Mouse (Mus musculus) heart, embryonic 12.5 days (tissue): ENCODE measurements around the gene Kif3b. TPM values are rescaled to one million over a fixed set of nuclear protein-coding genes. Genes with fewer than 3 reads are reported as not detected.

Experiments used
- ATAC-seq: fragments of 200-750 bp; cut with Nextera tagmentation; 2 replicates; pipeline ENCODE4 v1.8.0; 2017; ENCODE audit warnings: moderate TSS enrichment, moderate library complexity; ENCODE audit not compliant: insufficient number of reproducible peaks, low FRiP score
- H3K27ac ChIP-seq: fragments of 300-500 bp; sonication (generic); 2 replicates; pipeline ENCODE4 v1.5.1; 2016; ENCODE audit warnings: mild to moderate bottlenecking, moderate library complexity; ENCODE audit not compliant: poor library complexity, severe bottlenecking
- H3K27me3 ChIP-seq: fragments of 300-500 bp; sonication (generic); replicated peaks from 2 replicates; pipeline ENCODE4 v1.6.1; 2016; ENCODE audit warnings: mild to moderate bottlenecking, moderate library complexity
- H3K36me3 ChIP-seq: fragments of 300-500 bp; sonication (generic); 2 replicates; pipeline ENCODE4 v1.6.1; 2016; ENCODE audit warnings: mild to moderate bottlenecking, moderate library complexity
- H3K4me1 ChIP-seq: fragments of 300-500 bp; sonication (generic); replicated peaks from 2 replicates; pipeline ENCODE4 v1.6.1; 2016; ENCODE audit warnings: mild to moderate bottlenecking
- H3K4me2 ChIP-seq: fragments of 300-500 bp; sonication (generic); 2 replicates; pipeline ENCODE4 v1.6.1; 2016; ENCODE audit warnings: mild to moderate bottlenecking, moderate library complexity
- H3K4me3 ChIP-seq: fragments of 300-500 bp; sonication (generic); 2 replicates; pipeline ENCODE4 v1.5.1; 2016; ENCODE audit warnings: mild to moderate bottlenecking
- H3K9ac ChIP-seq: fragments of 300-500 bp; sonication (generic); 2 replicates; pipeline ENCODE4 v1.6.1; 2016; ENCODE audit warnings: mild to moderate bottlenecking, moderate library complexity
- H3K9me3 ChIP-seq: fragments of 300-500 bp; sonication (generic); replicated peaks from 2 replicates; pipeline ENCODE4 v1.6.1; 2016; ENCODE audit warnings: mild to moderate bottlenecking, moderate library complexity
- WGBS: fragments of 180-500 bp; shearing (Covaris S2); methylation state at CpG from one replicate; pipeline ENCODE4 v1.1.7; 2016; 5-methylcytosine and 5-hydroxymethylcytosine counted together
- polyA plus RNA-seq: library from polyadenylated mRNA; unstranded; fragments of >200 nt; fragmentation: Nextera tagmentation; extraction: Ambion mirVana; gene quantifications from 2 replicates; pipeline ENCODE4 v1.2.1, GENCODE M21; 2016

Gene Kif3b
- polyA plus RNA-seq, 1 experiment from 2014 or later: 5.5 TPM

- Histone ChIP-seq H3K4me1 (no peaks in the 10 kb centered on the region; the same call in 1 of the 2 replicates), H3K9me3 (no peaks in the 10 kb centered on the region), H3K27me3 (no peaks in the 10 kb centered on the region), H3K36me3 (0 out of 2 replicates have a peak, but pooled peaks cover 3% of the 10 kb centered on the region), H3K9ac (no peak overlapping the region), H3K4me3 (no peak overlapping the region), H3K27ac (no peak overlapping the region), H3K4me2 (no peak overlapping the region)
- 85% methylated on average over 4 of the region's 4 CpGs for WGBS
- no peak for ATAC-seq
These were observed 6.6 kb downstream of the Kif3b start for GRCm38 (mm10) chr2:153297771-153298170.

- WGBS: 64% methylated on average over 4 of the region's 4 CpGs
- no peaks in the 10 kb centered on the region for H3K4me1 ChIP-seq
- ATAC-seq: no peak
These were observed 7.2 kb downstream of the Kif3b start for GRCm38 (mm10) chr2:153298460-153298859.

DNA sequence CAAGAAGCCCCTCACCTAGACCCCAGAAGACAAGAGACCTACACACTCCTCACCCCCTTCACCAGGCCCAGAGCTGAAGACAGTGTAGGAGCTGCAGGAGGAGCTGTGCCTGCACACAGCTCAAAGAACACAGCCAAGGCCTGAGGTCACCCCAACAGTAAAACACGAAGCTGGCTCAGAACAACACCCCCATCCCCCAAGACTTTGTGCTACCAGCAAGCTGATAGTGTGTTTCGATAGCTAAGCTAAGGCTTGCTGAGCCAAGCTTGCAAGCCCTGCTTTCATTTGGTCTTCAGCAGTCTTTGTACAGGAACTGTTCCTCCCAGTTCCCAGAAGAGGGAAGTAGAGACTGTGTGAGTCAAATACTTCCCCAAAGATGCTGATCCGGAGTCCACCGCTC, 7.7 kb downstream of the Kif3b start:
- Histone ChIP-seq H3K9ac (no peak overlapping the region), H3K36me3 (0 out of 2 replicates have a peak, but pooled peaks cover 6% of the 10 kb centered on the region), H3K27me3 (no peaks in the 10 kb centered on the region), H3K4me3 (no peak overlapping the region), H3K27ac (no peak overlapping the region), H3K9me3 (no peaks in the 10 kb centered on the region), H3K4me1 (no peaks in the 10 kb centered on the region), H3K4me2 (no peak overlapping the region)
- no peak for ATAC-seq
- 57% methylated on average over 4 of the region's 4 CpGs for WGBS

More at GRCm38 (mm10) chr2:153298460-153298859, 7.2 kb downstream of the Kif3b start:
- no peak overlapping the region for H3K9ac ChIP-seq
- 0 out of 2 replicates have a peak, but pooled peaks cover 6% of the 10 kb centered on the region for H3K36me3 ChIP-seq
- no peaks in the 10 kb centered on the region for H3K9me3 ChIP-seq
- H3K27me3 ChIP-seq: no peaks in the 10 kb centered on the region
- no peak overlapping the region for H3K4me2 ChIP-seq
- H3K27ac ChIP-seq: no peak overlapping the region
- no peak overlapping the region for H3K4me3 ChIP-seq

DNA sequence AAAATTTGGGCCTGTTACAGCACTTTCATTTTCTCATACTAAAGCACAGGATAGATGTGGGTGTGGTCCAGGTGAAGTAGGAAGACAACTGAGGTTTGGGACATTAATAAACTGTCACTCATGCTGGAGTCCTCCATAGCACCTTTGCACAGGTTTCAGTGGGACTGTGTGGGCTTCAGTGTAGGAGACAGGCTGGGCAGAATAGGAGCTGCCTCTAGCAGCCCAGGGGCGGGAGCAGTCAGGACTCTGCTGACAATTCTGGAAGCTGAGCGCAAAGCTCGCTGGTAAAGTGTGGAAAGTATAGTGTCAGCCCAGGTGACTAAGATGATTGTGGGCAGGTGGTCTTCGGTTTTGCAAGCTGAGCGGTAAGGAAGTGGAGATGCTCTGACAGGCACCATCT, 9.9 kb downstream of the Kif3b start:
- 92% methylated on average over 5 of the region's 5 CpGs for WGBS
- Histone ChIP-seq H3K4me1 (peaks cover 11% of the 10 kb centered on the region), H3K9ac (no peak overlapping the region), H3K27me3 (no peaks in the 10 kb centered on the region), H3K4me3 (no peak overlapping the region), H3K4me2 (no peak overlapping the region), H3K9me3 (no peaks in the 10 kb centered on the region), H3K27ac (no peak overlapping the region), H3K36me3 (0 out of 2 replicates have a peak, but pooled peaks cover 3% of the 10 kb centered on the region)
- no peak for ATAC-seq

DNA sequence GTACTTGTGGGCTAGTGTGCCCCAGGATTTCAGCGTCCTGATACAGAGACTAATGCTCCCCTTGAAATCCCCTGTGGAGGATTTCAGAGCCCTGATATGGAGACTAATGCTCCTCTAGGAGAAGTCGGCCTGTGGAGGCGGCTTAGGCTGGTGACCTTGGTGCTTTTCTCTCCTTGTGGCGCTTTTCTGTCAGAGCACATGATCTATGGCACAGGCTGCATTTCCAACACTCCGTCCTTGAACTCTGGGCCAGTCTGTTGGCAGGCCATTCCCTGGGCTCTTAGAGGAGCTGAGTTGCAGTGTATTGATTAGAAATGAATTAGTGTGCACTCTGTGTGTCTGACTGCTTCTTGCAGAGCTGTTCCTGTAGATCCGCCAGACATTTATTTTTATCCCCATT, 14.0 kb downstream of the Kif3b start:
- Histone ChIP-seq H3K4me1 (peaks cover 18% of the 10 kb centered on the region), H3K36me3 (0 out of 2 replicates have a peak, but pooled peaks cover 3% of the 10 kb centered on the region), H3K9ac (peak overlapping the region; percentile 51), H3K9me3 (no peaks in the 10 kb centered on the region), H3K4me3 (no peak overlapping the region), H3K27me3 (no peaks in the 10 kb centered on the region), H3K4me2 (no peak overlapping the region), H3K27ac (peak overlapping the region; percentile 82)
- WGBS: 52% methylated on average over 6 of the region's 6 CpGs
- no peak for ATAC-seq

GRCm38 (mm10) chr2:153308586-153308985, 17.4 kb downstream of the Kif3b start:
- no peak overlapping the region for H3K4me2 ChIP-seq
- H3K27me3 ChIP-seq: no peaks in the 10 kb centered on the region
- ATAC-seq: no peak
- WGBS: 81% methylated on average over 7 of the region's 7 CpGs
- H3K9ac ChIP-seq: no peak overlapping the region
- no peaks in the 10 kb centered on the region for H3K36me3 ChIP-seq
- H3K4me3 ChIP-seq: no peak overlapping the region
- H3K9me3 ChIP-seq: no peaks in the 10 kb centered on the region
- H3K4me1 ChIP-seq: peaks cover 19% of the 10 kb centered on the region
- H3K27ac ChIP-seq: no peak overlapping the region

GRCm38 (mm10) chr2:153309106-153309505, 17.9 kb downstream of the Kif3b start:
- H3K27ac ChIP-seq: no peak overlapping the region
- 75% methylated on average over 8 of the region's 8 CpGs for WGBS
- H3K27me3 ChIP-seq: no peaks in the 10 kb centered on the region
- H3K4me1 ChIP-seq: peaks cover 19% of the 10 kb centered on the region
- no peak overlapping the region for H3K4me2 ChIP-seq
- no peaks in the 10 kb centered on the region for H3K36me3 ChIP-seq
- no peaks in the 10 kb centered on the region for H3K9me3 ChIP-seq
- ATAC-seq: no peak
- H3K9ac ChIP-seq: no peak overlapping the region
- no peak overlapping the region for H3K4me3 ChIP-seq

DNA sequence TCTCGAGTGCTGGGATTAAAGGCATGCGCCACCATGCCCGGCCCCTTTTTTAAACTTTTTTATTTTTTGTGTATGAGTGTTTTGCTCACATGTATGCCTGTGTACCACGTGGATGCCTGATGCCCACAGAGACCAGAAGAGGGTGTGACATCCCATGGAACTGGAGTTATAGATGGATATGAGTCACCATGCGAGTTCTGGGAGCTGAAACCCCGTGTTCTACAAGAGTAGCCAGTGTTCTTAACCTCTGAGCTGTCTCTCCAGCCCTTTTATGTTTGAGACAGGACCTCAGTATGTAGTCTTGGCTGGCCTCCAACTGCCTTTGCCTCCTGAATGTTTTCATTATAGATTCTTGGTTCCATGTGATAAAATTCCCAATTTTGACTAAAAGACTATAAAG, 19.0 kb downstream of the Kif3b start:
- no peak for ATAC-seq
- Histone ChIP-seq H3K27me3 (no peaks in the 10 kb centered on the region), H3K4me2 (no peak overlapping the region), H3K9me3 (no peaks in the 10 kb centered on the region), H3K9ac (no peak overlapping the region), H3K36me3 (no peaks in the 10 kb centered on the region), H3K4me1 (peaks cover 15% of the 10 kb centered on the region), H3K4me3 (no peak overlapping the region), H3K27ac (no peak overlapping the region)
- WGBS: 70% methylated on average over 6 of the region's 6 CpGs

DNA sequence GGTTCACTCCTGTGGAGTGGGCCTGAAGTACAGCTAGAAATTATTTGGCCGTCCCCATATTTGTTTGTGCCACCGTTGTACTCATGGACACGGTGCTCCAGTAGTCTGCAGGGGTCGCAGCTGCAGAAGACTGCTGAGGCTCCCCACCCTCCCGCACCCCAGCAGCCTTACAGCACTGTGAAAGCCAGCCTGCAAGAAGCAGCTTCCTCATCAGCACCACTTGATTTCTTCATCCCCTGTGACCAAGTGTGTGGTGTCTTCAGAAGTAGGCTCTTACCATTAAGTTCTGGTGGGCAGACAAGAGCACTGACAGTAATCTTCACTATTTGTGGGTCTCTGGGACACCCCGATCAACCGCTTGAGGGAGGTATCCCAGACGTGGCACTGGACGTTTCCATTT, 21.7 kb downstream of the Kif3b start:
- WGBS: 83% methylated on average over 9 of the region's 9 CpGs
- Histone ChIP-seq H3K9ac (no peak overlapping the region), H3K4me1 (peaks cover 6% of the 10 kb centered on the region), H3K27ac (no peak overlapping the region), H3K9me3 (no peaks in the 10 kb centered on the region), H3K27me3 (no peaks in the 10 kb centered on the region), H3K4me2 (no peak overlapping the region), H3K4me3 (no peak overlapping the region), H3K36me3 (peaks cover 19% of the 10 kb centered on the region)
- no peak for ATAC-seq

- Histone ChIP-seq H3K27me3 (no peaks in the 10 kb centered on the region), H3K27ac (no peak overlapping the region), H3K9me3 (no peaks in the 10 kb centered on the region), H3K4me3 (no peak overlapping the region), H3K4me1 (no peaks in the 10 kb centered on the region), H3K4me2 (no peak overlapping the region), H3K36me3 (peaks cover 58% of the 10 kb centered on the region), H3K9ac (no peak overlapping the region)
- no peak for ATAC-seq
- 79% methylated on average over 4 of the region's 4 CpGs for WGBS
These were observed 27.2 kb downstream of the Kif3b start for GRCm38 (mm10) chr2:153318408-153318807.

DNA sequence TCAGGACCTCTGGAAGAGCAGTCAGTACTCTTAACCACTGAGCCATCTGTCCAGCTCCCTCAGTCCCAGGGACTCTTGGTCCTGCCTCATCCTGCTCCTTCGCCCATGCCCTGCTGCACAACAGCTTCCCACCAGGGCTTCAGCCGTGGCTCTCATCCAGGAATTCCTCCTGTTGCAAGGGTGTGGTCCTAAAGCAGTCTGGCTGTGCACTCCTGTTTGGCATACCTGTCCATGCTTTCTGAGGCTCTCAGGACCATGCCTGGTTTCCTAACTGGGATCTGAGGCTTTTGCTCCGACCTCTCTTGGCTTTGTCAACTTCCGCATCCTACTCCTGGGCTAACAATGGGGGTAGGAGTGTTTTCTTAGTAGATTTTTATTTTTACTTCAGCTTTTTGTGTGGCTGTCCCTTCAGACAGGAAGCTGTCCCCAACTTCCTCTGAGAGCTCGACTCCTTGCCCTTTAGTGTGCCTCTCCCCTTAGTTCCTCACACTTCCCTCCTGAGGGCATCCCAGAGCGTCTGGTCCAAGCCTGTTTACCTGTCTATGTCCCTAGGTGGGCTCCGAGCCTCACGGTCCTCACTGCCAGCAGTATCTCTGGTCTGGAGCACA, 27.9 kb downstream of the Kif3b start:
- H3K27ac ChIP-seq: no peak overlapping the region
- no peaks in the 10 kb centered on the region for H3K4me1 ChIP-seq
- peaks cover 65% of the 10 kb centered on the region for H3K36me3 ChIP-seq
- ATAC-seq: no peak
- no peak overlapping the region for H3K4me3 ChIP-seq
- no peak overlapping the region for H3K4me2 ChIP-seq
- WGBS: 66% methylated on average over 8 of the region's 8 CpGs
- no peak overlapping the region for H3K9ac ChIP-seq
- H3K27me3 ChIP-seq: no peaks in the 10 kb centered on the region
- no peaks in the 10 kb centered on the region for H3K9me3 ChIP-seq
